Mouse (Mus musculus) neural tube, embryonic 15.5 days (tissue): ENCODE data around the gene BC024978. TPM values are rescaled to one million over a fixed set of nuclear protein-coding genes. Genes with fewer than 3 reads are reported as not detected.

Experiments used
- ATAC-seq: fragments of 200-750 bp; cut with Nextera tagmentation; 2 replicates; pipeline ENCODE4 v1.8.0; 2017; ENCODE audit warnings: mild to moderate bottlenecking, moderate TSS enrichment, moderate library complexity; ENCODE audit not compliant: low FRiP score
- H3K27ac ChIP-seq: fragments of 300-500 bp; sonication (generic); replicated peaks from 2 replicates; pipeline ENCODE4 v1.5.1; 2015; ENCODE audit warnings: mild to moderate bottlenecking, inconsistent platforms
- H3K27me3 ChIP-seq: fragments of 300-500 bp; sonication (generic); replicated peaks from 2 replicates; pipeline ENCODE4 v1.6.1; 2015; ENCODE audit warnings: inconsistent platforms
- H3K36me3 ChIP-seq: fragments of 300-500 bp; sonication (generic); 2 replicates; pipeline ENCODE4 v1.6.1; 2015; ENCODE audit warnings: inconsistent platforms
- H3K4me1 ChIP-seq: fragments of 300-500 bp; sonication (generic); 2 replicates; pipeline ENCODE4 v1.6.1; 2015; ENCODE audit warnings: inconsistent platforms
- H3K4me2 ChIP-seq: fragments of 300-500 bp; sonication (generic); 2 replicates; pipeline ENCODE4 v1.6.1; 2015; ENCODE audit warnings: inconsistent platforms, mild to moderate bottlenecking, moderate library complexity
- H3K4me3 ChIP-seq: fragments of 300-500 bp; sonication (generic); replicated peaks from 2 replicates; pipeline ENCODE4 v1.5.1; 2015; ENCODE audit warnings: mild to moderate bottlenecking, inconsistent platforms
- H3K9ac ChIP-seq: fragments of 300-500 bp; sonication (generic); replicated peaks from 2 replicates; pipeline ENCODE4 v1.6.1; 2015; ENCODE audit warnings: mild to moderate bottlenecking, inconsistent platforms
- H3K9me3 ChIP-seq: fragments of 300-500 bp; sonication (generic); replicated peaks from 2 replicates; pipeline ENCODE4 v1.6.1; 2016; ENCODE audit warnings: inconsistent platforms
- WGBS: fragments of 180-500 bp; shearing (Covaris S2); methylation state at CpG from one replicate; pipeline ENCODE4 v1.1.7; 2015; ENCODE audit warnings: mixed read lengths; 5-methylcytosine and 5-hydroxymethylcytosine counted together
- polyA plus RNA-seq: library from polyadenylated mRNA; unstranded; fragments of >200 nt; fragmentation: Nextera tagmentation; extraction: Ambion mirVana; gene quantifications from 2 replicates; pipeline ENCODE4 v1.2.1, GENCODE M21; 2015

BC024978 gene
- polyA plus RNA-seq, 1 experiment from 2014 or later: 3.4 TPM

DNA sequence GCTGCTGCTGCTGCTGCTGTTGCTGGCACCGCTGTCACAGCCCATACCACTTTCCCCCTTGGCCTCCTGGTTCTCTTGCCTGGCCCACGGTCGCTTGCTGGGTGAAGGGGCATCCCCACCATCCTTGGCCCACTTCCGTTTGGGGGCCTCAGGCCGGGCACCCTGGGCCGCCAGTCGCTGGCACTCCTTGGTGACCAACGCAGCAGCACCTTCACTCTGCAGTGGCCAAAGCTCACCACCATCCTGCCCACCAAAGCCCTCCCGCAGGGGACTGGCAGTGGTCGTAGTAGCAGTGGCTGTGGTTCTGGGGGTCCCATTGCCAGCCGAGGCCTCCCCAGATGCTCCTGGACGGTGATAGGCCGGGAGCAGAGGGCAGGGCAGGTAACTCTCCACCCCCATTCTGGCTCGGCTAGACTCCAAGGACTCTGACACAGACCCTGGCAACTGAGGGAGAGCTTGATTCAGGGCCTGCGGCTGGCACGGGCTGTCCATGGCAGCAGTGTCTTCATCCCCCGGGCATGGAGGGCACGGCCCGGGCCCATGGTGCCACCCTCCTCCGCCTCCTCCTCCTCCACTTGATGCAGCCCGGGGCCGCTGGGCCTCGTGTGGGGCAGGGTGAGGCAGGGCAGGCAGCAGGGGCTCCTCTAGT is 30.4 kb upstream of the BC024978 start:
- Histone ChIP-seq H3K4me3 (peak overlapping the region; percentile 75), H3K4me2 (peak overlapping the region; percentile 88), H3K9ac (peak overlapping the region; percentile 84), H3K27ac (peak overlapping the region; percentile 99; the same call in 1 of the 2 replicates), H3K27me3 (no peaks in the 10 kb centered on the region), H3K36me3 (peaks cover 5% of the 10 kb centered on the region; the same call in 1 of the 2 replicates), H3K4me1 (peaks cover 66% of the 10 kb centered on the region), H3K9me3 (no peaks in the 10 kb centered on the region)
- no peak for ATAC-seq
- WGBS: 66% methylated on average over 23 of the region's 23 CpGs

DNA sequence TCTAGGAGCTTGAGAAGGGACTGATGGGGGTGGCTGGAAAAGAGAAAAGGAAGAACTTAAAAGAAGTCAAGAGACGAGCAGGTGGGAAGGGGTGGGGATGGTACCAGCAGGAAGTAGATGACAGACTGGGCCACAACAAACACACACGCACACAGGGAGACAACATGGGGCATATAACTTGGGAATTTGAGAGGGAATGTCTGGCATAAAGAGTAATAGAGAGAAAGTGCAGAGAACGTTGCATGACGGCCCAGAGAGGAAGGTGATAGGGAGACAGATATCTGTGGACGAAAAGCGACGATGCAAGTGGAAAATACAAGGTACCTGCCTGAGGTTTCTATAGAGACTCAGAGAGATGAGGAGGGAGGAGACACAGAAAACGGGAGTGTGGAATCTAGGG is 29.9 kb upstream of the BC024978 start:
- ATAC-seq: no peak
- peak overlapping the region; percentile 75 for H3K4me3 ChIP-seq
- peak overlapping the region; percentile 88 for H3K4me2 ChIP-seq
- H3K9me3 ChIP-seq: no peaks in the 10 kb centered on the region
- no peaks in the 10 kb centered on the region for H3K27me3 ChIP-seq
- peak overlapping the region; percentile 84 for H3K9ac ChIP-seq
- WGBS: 1% methylated on average over 8 of the region's 8 CpGs
- peaks cover 60% of the 10 kb centered on the region for H3K4me1 ChIP-seq
- peak overlapping the region; percentile 99 for H3K27ac ChIP-seq
- H3K36me3 ChIP-seq: peaks cover 10% of the 10 kb centered on the region; the same call in 1 of the 2 replicates

DNA sequence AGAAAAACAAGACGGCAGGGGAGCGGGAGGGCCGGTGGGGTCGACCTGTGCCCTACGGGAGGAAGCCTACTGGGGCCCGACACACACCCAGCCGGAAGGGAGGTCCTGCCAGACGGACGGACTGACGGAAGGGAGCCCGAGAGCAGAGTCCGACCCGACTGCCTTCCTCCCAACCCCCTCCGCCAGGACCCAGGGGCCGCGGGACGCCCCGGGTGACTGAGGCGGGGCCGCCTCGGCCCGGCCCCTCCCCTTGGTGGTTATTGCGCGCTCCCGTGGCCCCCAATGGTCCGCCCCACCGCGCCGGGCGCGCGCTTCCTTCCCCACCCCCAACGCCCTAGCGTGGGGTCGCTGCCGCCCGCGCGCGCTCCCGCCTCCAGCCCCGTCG is 29.4 kb upstream of the BC024978 start:
- H3K4me2 ChIP-seq: peak overlapping the region; percentile 88
- no peaks in the 10 kb centered on the region for H3K27me3 ChIP-seq
- peak overlapping the region; percentile 84 for H3K9ac ChIP-seq
- no peaks in the 10 kb centered on the region for H3K9me3 ChIP-seq
- peak; percentile 68 for ATAC-seq
- 1% methylated on average over 35 of the region's 43 CpGs for WGBS
- H3K27ac ChIP-seq: peak overlapping the region; percentile 99
- H3K4me3 ChIP-seq: peak overlapping the region; percentile 75
- H3K36me3 ChIP-seq: peaks cover 15% of the 10 kb centered on the region; the same call in 1 of the 2 replicates
- peaks cover 55% of the 10 kb centered on the region for H3K4me1 ChIP-seq

DNA sequence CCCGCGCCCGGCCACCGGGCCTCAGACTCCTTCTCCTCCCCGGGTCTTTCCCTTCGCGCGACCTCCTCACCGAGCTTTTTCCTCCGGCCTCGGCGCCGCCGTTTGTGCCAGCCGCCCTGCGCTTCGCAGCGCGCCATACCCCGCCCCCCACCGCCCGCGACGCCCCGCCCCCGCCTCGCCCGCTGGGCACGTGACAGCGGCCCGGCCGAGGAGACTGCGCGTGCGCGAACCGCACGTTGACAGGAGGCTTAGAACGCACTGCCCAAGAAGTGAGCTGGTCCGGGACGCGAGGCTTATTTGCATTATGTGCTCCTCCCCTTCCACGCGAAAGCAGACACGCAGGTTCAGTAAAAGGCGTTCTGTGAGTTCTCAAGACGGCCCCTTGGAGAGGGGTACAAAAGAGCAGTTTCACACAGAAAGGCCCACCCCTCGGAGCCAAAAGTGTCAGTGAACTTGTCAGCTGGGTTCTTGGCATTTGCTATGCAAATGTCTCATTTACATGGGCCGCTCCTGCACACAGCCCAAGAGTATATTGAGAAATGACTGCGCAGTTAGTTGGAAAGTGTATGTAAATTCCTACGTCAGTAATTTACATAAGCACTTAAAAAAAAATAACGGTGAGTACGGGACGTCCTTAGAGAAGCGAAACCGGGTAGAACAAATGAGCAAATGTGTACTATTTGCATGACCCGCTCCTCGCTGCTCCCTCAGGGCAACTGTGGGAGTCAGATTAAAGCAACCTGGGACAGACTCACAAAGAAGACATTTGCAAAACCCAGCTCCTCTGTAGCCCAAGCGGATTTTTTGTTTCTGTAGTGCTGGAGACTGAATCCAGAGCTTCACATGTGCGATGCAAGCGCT is 28.7 kb upstream of the BC024978 start, which contains the start of gene Egln2:
Egln2 (minus strand) TSS at position 189 of the 861 bp plus-strand sequence.
- peak within 1 kb of the TSS; percentile 88 for H3K4me2 ChIP-seq
- peak; percentile 89 for ATAC-seq
- H3K4me1 ChIP-seq: peaks cover 49% of the 10 kb centered on the region
- 2% methylated on average over 61 of the region's 61 CpGs for WGBS
- peak within 1 kb of the TSS; percentile 84 for H3K9ac ChIP-seq
- H3K27me3 ChIP-seq: no peaks in the 10 kb centered on the region
- peak within 1 kb of the TSS; percentile 99 for H3K27ac ChIP-seq
- H3K36me3 ChIP-seq: peaks cover 16% of the 10 kb centered on the region
- peak within 1 kb of the TSS; percentile 75 for H3K4me3 ChIP-seq
- H3K9me3 ChIP-seq: no peaks in the 10 kb centered on the region

DNA sequence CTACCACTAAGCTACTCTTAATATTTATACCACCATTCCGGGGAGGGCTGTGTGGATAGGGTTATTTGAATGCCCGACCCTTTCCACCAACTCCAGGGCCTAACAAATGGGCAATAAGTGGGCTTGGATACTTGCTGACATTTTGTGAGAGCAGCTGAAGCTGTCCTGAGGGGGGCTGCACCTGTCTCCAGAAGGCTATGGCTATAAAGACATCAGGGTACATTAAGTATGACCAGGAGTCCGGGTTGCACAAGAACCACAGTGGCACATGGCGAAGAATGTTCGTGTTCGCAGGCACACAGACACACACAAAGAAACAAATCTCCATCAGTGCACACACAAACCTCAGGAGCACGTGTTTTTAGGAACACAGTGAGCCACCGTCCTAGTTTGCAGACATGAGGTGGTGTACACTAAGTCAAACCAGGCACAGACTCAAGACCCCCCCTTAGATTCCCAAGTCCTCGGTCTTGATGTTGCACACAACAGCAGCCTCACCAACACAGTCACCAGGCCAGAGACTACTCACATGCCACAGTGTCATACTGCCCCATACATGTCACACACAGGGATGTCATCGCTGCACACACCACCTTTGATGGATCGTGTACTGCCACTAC is 28.0 kb upstream of the BC024978 start:
- Histone ChIP-seq H3K9ac (peak overlapping the region; percentile 84), H3K4me3 (peak overlapping the region; percentile 75), H3K27ac (peak overlapping the region; percentile 99), H3K36me3 (peaks cover 22% of the 10 kb centered on the region), H3K9me3 (no peaks in the 10 kb centered on the region), H3K4me1 (peaks cover 41% of the 10 kb centered on the region), H3K27me3 (no peaks in the 10 kb centered on the region), H3K4me2 (peak overlapping the region; percentile 88)
- 71% methylated on average over 11 of the region's 11 CpGs for WGBS
- no peak for ATAC-seq

DNA sequence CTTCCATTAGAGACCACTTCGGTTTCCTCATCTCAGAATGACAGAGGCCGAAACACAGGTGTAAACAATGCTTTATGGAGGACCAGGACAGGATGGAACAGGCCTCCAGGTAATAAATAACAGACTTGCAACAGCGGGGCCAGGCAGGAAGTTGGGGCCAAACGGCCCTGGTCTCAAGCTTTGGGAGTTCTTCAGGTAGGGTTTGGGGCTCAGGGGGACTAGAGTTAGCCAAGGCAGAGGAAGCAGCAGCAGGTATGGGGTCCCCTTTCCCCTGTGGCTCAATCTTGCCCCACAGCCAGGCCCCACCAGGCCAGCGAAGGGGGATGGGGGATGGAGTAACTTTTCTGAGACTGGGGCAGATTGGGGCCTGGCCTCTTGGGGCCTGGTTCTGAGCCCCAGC is 27.2 kb upstream of the BC024978 start:
- no peaks in the 10 kb centered on the region for H3K27me3 ChIP-seq
- no peak overlapping the region for H3K4me3 ChIP-seq
- no peak overlapping the region for H3K27ac ChIP-seq
- ATAC-seq: no peak
- H3K9me3 ChIP-seq: no peaks in the 10 kb centered on the region
- H3K36me3 ChIP-seq: peaks cover 30% of the 10 kb centered on the region
- no peak overlapping the region for H3K4me2 ChIP-seq
- H3K9ac ChIP-seq: no peak overlapping the region
- H3K4me1 ChIP-seq: peaks cover 34% of the 10 kb centered on the region
- 92% methylated on average over 5 of the region's 5 CpGs for WGBS

DNA sequence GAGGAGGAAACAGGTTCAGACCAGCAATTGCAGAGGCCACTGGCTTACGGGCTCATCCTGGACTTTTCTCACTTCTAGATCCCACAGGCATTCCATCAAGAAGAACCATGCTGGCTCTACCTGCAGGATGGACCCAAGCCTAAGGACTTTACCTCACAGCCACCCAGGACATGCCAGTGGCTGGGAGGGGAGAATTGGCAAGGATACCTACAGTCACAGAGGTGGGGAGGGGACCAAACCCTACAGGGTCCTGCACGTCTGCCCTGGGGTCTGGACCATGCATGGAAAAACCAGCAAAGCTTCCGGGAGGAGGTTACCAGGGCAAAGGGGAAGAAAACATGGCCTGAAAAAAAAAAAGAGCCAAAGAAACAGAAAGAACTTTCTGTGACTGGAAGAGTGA is 24.6 kb upstream of the BC024978 start:
- Histone ChIP-seq H3K4me2 (no peak overlapping the region), H3K9ac (no peak overlapping the region), H3K4me1 (peaks cover 9% of the 10 kb centered on the region), H3K27me3 (no peaks in the 10 kb centered on the region), H3K4me3 (no peak overlapping the region), H3K27ac (no peak overlapping the region), H3K36me3 (peaks cover 51% of the 10 kb centered on the region), H3K9me3 (no peaks in the 10 kb centered on the region)
- 92% methylated on average over 3 of the region's 3 CpGs for WGBS
- ATAC-seq: no peak

DNA sequence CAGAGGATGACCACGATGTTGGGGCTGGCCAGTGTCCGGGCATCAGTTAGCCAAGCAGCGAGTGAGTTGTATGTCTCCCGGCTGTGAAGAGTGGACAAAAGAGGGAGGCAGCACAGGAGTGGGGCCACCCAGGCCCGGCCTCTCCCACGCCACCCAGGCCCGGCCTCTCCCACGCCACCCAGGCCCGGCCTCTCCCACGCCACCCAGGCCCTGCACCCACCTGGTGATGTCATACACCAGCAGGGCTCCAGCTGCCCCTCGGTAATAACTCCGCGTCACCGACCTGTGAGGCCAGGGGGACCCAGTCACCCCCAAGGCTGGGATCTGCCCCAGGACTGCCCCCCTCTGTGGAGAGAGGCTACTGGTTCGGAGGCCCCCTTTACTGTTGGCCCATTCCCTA is 21.1 kb upstream of the BC024978 start:
- WGBS: 97% methylated on average over 15 of the region's 15 CpGs
- Histone ChIP-seq H3K9ac (no peak overlapping the region), H3K4me1 (peaks cover 14% of the 10 kb centered on the region), H3K4me3 (no peak overlapping the region), H3K27ac (no peak overlapping the region), H3K36me3 (peaks cover 52% of the 10 kb centered on the region), H3K4me2 (no peak overlapping the region), H3K27me3 (no peaks in the 10 kb centered on the region), H3K9me3 (no peaks in the 10 kb centered on the region)
- no peak for ATAC-seq

DNA sequence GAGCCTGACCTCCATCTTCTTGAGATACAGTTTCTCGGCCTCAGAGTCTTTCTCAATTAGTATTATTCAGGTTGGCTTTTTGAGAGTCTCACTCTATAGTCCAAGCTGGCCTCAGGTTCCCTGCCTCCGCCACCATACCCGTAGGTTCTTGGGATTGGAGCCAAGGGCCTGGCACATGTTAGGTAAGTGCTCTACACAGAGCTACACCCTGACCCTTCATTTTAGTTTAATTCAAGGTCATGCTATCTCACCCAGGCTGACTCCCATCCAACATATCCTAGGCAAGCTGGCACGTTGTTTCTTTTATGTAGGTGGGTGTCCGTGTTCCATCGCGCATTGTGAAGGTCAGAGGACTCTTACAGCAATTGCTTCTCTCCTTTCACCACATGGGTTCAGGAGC is 20.7 kb upstream of the BC024978 start:
- H3K4me2 ChIP-seq: no peak overlapping the region
- no peak overlapping the region for H3K27ac ChIP-seq
- no peak overlapping the region for H3K4me3 ChIP-seq
- no peak overlapping the region for H3K9ac ChIP-seq
- H3K9me3 ChIP-seq: no peaks in the 10 kb centered on the region
- peaks cover 52% of the 10 kb centered on the region for H3K36me3 ChIP-seq
- ATAC-seq: no peak
- H3K4me1 ChIP-seq: peaks cover 18% of the 10 kb centered on the region
- H3K27me3 ChIP-seq: no peaks in the 10 kb centered on the region
- WGBS: 95% methylated on average over 7 of the region's 7 CpGs

DNA sequence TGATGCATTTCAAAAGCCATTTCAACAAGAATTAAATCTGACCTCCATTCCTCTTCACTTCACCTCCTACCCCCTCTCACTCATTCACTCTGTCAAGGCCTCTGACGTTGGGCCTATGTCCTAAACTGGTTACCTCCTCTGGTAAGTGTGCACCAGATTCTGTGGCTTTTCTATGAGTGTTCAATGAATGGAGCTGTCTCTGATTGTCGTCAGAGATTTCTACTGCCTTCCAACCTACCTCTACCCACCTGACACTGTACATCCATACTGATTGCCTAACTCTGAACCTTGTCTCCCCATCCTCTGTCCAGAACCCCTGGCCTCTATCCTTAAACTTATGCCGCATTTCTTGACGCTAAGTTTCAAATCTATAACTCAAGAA is 17.6 kb upstream of the BC024978 start:
- Histone ChIP-seq H3K4me1 (peaks cover 21% of the 10 kb centered on the region), H3K4me2 (peak overlapping the region; percentile 58), H3K9ac (peak overlapping the region; percentile 66), H3K36me3 (peaks cover 26% of the 10 kb centered on the region), H3K27me3 (no peaks in the 10 kb centered on the region), H3K27ac (peak overlapping the region; percentile 95), H3K9me3 (no peaks in the 10 kb centered on the region), H3K4me3 (peak overlapping the region; percentile 77)
- WGBS: 24% methylated on average over 4 of the region's 4 CpGs
- ATAC-seq: peak; percentile 11

DNA sequence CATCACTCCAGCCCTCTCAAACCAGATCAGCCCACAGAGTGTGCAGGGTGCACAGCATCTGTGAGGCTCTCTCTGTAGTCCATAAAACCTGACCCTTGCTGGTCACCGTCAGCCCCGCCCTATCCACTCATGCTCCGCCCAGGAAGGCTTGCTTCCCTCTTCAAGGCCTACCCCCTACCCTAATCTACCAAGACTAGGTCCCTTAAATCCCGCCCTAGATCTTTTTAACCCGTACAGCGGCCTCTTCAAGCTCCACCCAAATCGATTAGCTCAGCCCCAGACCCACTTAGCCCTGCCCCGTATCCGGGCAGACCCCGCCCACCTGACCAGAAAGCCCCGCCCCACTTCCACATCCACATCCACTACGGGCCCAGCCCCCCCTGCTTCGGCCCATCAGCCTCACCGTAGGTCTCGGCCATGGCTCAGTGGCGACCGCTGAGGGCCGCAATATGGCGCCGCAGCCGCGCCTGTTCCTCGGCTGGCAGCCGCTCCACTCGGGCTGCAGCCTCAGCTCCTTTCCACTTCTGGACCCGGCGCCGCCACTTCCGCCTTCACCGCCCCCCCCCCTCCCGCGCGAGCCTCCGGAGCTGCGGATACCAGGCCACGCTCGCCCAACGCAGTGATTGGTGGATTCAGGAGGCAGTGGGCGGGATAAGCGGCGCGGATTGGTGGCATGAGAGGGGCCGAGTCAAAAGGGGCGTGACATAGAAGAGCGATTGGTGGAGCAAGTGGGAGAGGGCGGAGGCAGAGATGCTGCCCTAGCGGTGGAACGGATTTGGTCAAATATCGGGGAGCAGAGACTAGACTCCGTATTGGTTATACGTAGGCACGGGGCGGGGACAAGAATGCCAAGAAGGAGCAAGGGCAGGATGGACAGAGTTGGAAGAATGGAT is 17.0 kb upstream of the BC024978 start, which contains the start of gene Rab4b:
Rab4b (minus strand) TSS at position 573 of the 893 bp plus-strand sequence.
- H3K27ac ChIP-seq: peak within 1 kb of the TSS; percentile 95
- peak within 1 kb of the TSS; percentile 60 for H3K4me2 ChIP-seq
- no peaks in the 10 kb centered on the region for H3K9me3 ChIP-seq
- peaks cover 26% of the 10 kb centered on the region for H3K36me3 ChIP-seq
- peak within 1 kb of the TSS; percentile 66 for H3K9ac ChIP-seq
- ATAC-seq: peak; percentile 97
- H3K4me3 ChIP-seq: peak within 1 kb of the TSS; percentile 77
- H3K27me3 ChIP-seq: no peaks in the 10 kb centered on the region
- WGBS: under 1% methylated on average over 53 of the region's 53 CpGs
- peaks cover 21% of the 10 kb centered on the region for H3K4me1 ChIP-seq
